Mouse (Mus musculus) cerebellum, adult 2 months (tissue): ENCODE results near the gene Nav3.

Experiments
- CTCF ChIP-seq: fragments of 200-500 bp; IDR thresholded peaks from 2 replicates; pipeline ENCODE4 v1.5.1; 2011; ENCODE audit warnings: low read depth, mild to moderate bottlenecking, control low read depth, low read length, moderate library complexity, borderline replicate concordance; ENCODE audit not compliant: insufficient read depth
- POLR2A ChIP-seq: fragments of 200-500 bp; IDR thresholded peaks from 2 replicates; pipeline ENCODE4 v1.6.1; 2011; ENCODE audit warnings: low read length, control low read depth, borderline replicate concordance; ENCODE audit not compliant: insufficient read depth

DNA sequence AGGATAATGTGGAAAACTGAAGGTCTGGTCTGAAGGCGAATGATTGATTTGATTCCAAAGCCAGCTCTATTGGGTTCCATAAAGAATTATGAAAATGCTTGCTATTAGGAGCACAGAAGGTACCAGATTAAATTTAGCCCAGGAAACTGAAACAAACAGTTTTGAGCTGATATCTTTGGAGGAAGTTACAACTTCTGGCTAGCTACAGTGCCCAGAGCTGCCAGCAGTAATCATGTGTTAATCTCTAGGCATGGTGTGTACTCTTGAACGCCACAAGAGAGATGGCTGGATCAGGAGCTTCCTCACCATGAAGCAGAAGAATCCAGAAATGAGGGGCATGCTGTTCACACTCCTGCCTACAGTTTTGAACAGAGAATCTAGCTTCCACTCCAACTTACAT, 300.5 kb downstream of the Nav3 start:
- TF ChIP-seq CTCF (no peak), POLR2A (no peak)
